Comparison of ENCODE assay signal across 10 mouse cellular contexts in genomic region chr3:96541328-96542078, GRCm38 (mm10). TPM values are rescaled to one million over a fixed set of nuclear protein-coding genes. Genes with fewer than 3 reads are reported as not detected.
DNase-seq lines count a peak whose midpoint lies in the region; ATAC-seq and TF ChIP-seq lines count a peak whose summit lies in the region.
"Had no signal": no experiment of that assay in that cellular context is flagged by ENCODE, and none has a peak within 500 bp of the region (broad histone marks: within the 10 kb centered on the region; RNA-seq: fewer than 3 reads in every experiment).

No protein-coding gene starts in this region.

- no peaks in the 10 kb centered on the region; the same call in 1 of the 2 replicates for H3K27me3 ChIP-seq in kidney, postnatal 0 days (ENCODE audit: insufficient read depth, low read length)
- peaks cover 19% of the 10 kb centered on the region; the same call in 1 of the 2 replicates for H3K27me3 ChIP-seq in kidney, embryonic 15.5 days
- H3K27me3 ChIP-seq in midbrain, embryonic 13.5 days: 0 out of 2 replicates have a peak, but pooled peaks cover 3% of the 10 kb centered on the region
- H3K27me3 ChIP-seq: stomach, embryonic 15.5 days had no signal

- no peak overlapping the region for H3K4me2 ChIP-seq in kidney, postnatal 0 days (ENCODE audit: low read length)
- H3K4me2 ChIP-seq in kidney, embryonic 15.5 days: no peak overlapping the region
- no peak overlapping the region for H3K4me2 ChIP-seq in midbrain, embryonic 13.5 days (replicated peaks)
- H3K4me2 ChIP-seq: stomach, embryonic 15.5 days had no signal

- no peak overlapping the region for H3K4me3 ChIP-seq in kidney, postnatal 0 days (replicated peaks; ENCODE audit: low read depth, low read length)
- no peak overlapping the region for H3K4me3 ChIP-seq in kidney, embryonic 15.5 days (replicated peaks)
- no peak overlapping the region for H3K4me3 ChIP-seq in midbrain, embryonic 13.5 days (replicated peaks)
- H3K4me3 ChIP-seq: stomach, embryonic 15.5 days had no signal

- no peaks in the 10 kb centered on the region for H3K9me3 ChIP-seq in kidney, postnatal 0 days (replicated peaks; ENCODE audit: low read length)
- H3K9me3 ChIP-seq in kidney, embryonic 15.5 days (replicated peaks): no peaks in the 10 kb centered on the region
- no peaks in the 10 kb centered on the region for H3K9me3 ChIP-seq in midbrain, embryonic 13.5 days
- H3K9me3 ChIP-seq: stomach, embryonic 15.5 days had no signal

- no peaks in the 10 kb centered on the region for H3K4me1 ChIP-seq in kidney, postnatal 0 days (replicated peaks; ENCODE audit: insufficient read depth, low read length)
- no peaks in the 10 kb centered on the region for H3K4me1 ChIP-seq in kidney, embryonic 15.5 days
- H3K4me1 ChIP-seq in midbrain, embryonic 13.5 days (replicated peaks): no peaks in the 10 kb centered on the region
- H3K4me1 ChIP-seq: stomach, embryonic 15.5 days had no signal

- H3K27ac ChIP-seq in kidney, postnatal 0 days: no peak overlapping the region
- H3K27ac ChIP-seq in kidney, embryonic 15.5 days: no peak overlapping the region
- no peak overlapping the region for H3K27ac ChIP-seq in midbrain, embryonic 13.5 days
- H3K27ac ChIP-seq: macrophage; stomach, embryonic 15.5 days had no signal

- peak; percentile 67 for TF ChIP-seq CTCF in kidney, postnatal 0 days (IDR thresholded peaks at IDR 0.05; ENCODE audit: low read depth)

- peak; percentile 74 for DNase-seq in kidney, postnatal 0 days (ENCODE audit: low spot score)
- DNase-seq in MN1 (ENCODE audit: low spot score): peak; percentile 34
- peak; percentile 55 for DNase-seq in embryo, embryonic 9.5 days (ENCODE audit: extremely low spot score)
- DNase-seq in frontal cortex, postnatal 36 days (ENCODE audit: low spot score in 2 of 2): no peak
- DNase-seq in right cerebral cortex, postnatal 25 days: no peak
- no peak for DNase-seq in spleen, adult 12 weeks (ENCODE audit: low spot score)

- H3K36me3 ChIP-seq in kidney, postnatal 0 days (ENCODE audit: insufficient read depth, low read length): no peaks in the 10 kb centered on the region
- no peaks in the 10 kb centered on the region for H3K36me3 ChIP-seq in kidney, embryonic 15.5 days
- no peaks in the 10 kb centered on the region for H3K36me3 ChIP-seq in midbrain, embryonic 13.5 days
- H3K36me3 ChIP-seq: stomach, embryonic 15.5 days had no signal

- 15% methylated on average over 14 of the region's 14 CpGs for WGBS in kidney, postnatal 0 days
- 20% methylated on average over 14 of the region's 14 CpGs for WGBS in kidney, embryonic 15.5 days
- 24% methylated on average over 14 of the region's 14 CpGs for WGBS in midbrain, embryonic 13.5 days

- no peak for ATAC-seq in kidney, postnatal 0 days (replicated peaks; ENCODE audit: low FRiP score, low read depth)
- no peak for ATAC-seq in kidney, embryonic 15.5 days (replicated peaks; ENCODE audit: low FRiP score)
- 0 out of 2 replicates have a peak, but pooled peaks have one; percentile 34 for ATAC-seq in midbrain, embryonic 13.5 days

- no peak overlapping the region for H3K9ac ChIP-seq in kidney, postnatal 0 days (ENCODE audit: low read depth, low read length)
- H3K9ac ChIP-seq in kidney, embryonic 15.5 days: no peak overlapping the region
- no peak overlapping the region for H3K9ac ChIP-seq in midbrain, embryonic 13.5 days (replicated peaks)
- H3K9ac ChIP-seq: stomach, embryonic 15.5 days had no signal

RNA-seq across cellular contexts. Expression of gene Txnip, which starts 16.3 kb away (rescaled TPM):
- 241 and 254 TPM in 2 replicates for polyA plus RNA-seq in kidney, postnatal 0 days (2015; fragmentation: Nextera tagmentation; extraction: Ambion mirVana)
- 144 and 153 TPM in 2 replicates for polyA plus RNA-seq in kidney, embryonic 15.5 days (2015; fragmentation: Nextera tagmentation; extraction: Ambion mirVana)
- 52.2 and 57.6 TPM in 2 replicates for polyA plus RNA-seq in midbrain, embryonic 13.5 days (2015; fragmentation: Nextera tagmentation; extraction: Ambion mirVana)

RNA-seq across cellular contexts. Expression of gene Hfe2, which starts 16.5 kb away (rescaled TPM):
- polyA plus RNA-seq in kidney, postnatal 0 days (2015; fragmentation: Nextera tagmentation; extraction: Ambion mirVana): 0.07 and 0.10 TPM in 2 replicates
- polyA plus RNA-seq in kidney, embryonic 15.5 days (2015; fragmentation: Nextera tagmentation; extraction: Ambion mirVana): 1.1 and 1.8 TPM in 2 replicates
- polyA plus RNA-seq in midbrain, embryonic 13.5 days (2015; fragmentation: Nextera tagmentation; extraction: Ambion mirVana): 0.62 and 0.76 TPM in 2 replicates
- polyA plus RNA-seq: macrophage had no signal

RNA-seq across cellular contexts. Expression of gene Gm16253, which starts 35.3 kb away (rescaled TPM):
- not detected in 2 replicates for polyA plus RNA-seq in kidney, postnatal 0 days (2015; fragmentation: Nextera tagmentation; extraction: Ambion mirVana)
- 2.1 TPM in 2 replicates for polyA plus RNA-seq in kidney, embryonic 15.5 days (2015; fragmentation: Nextera tagmentation; extraction: Ambion mirVana)
- 0.81 and 1.7 TPM in 2 replicates for polyA plus RNA-seq in midbrain, embryonic 13.5 days (2015; fragmentation: Nextera tagmentation; extraction: Ambion mirVana)
- polyA plus RNA-seq: macrophage had no signal

RNA-seq across cellular contexts. Expression of gene Polr3gl, which starts 52.5 kb away (rescaled TPM):
- 26.0 and 28.2 TPM in 2 replicates for polyA plus RNA-seq in kidney, postnatal 0 days (2015; fragmentation: Nextera tagmentation; extraction: Ambion mirVana)
- 38.1 and 39.8 TPM in 2 replicates for polyA plus RNA-seq in kidney, embryonic 15.5 days (2015; fragmentation: Nextera tagmentation; extraction: Ambion mirVana)
- 41.1 and 42.0 TPM in 2 replicates for polyA plus RNA-seq in midbrain, embryonic 13.5 days (2015; fragmentation: Nextera tagmentation; extraction: Ambion mirVana)

RNA-seq across cellular contexts. Expression of gene Ankrd34a, which starts 54.9 kb away (rescaled TPM):
- 1.2 and 1.3 TPM in 2 replicates for polyA plus RNA-seq in kidney, postnatal 0 days (2015; fragmentation: Nextera tagmentation; extraction: Ambion mirVana)
- 1.8 and 2.8 TPM in 2 replicates for polyA plus RNA-seq in kidney, embryonic 15.5 days (2015; fragmentation: Nextera tagmentation; extraction: Ambion mirVana)
- polyA plus RNA-seq in midbrain, embryonic 13.5 days (2015; fragmentation: Nextera tagmentation; extraction: Ambion mirVana): 5.3 and 6.5 TPM in 2 replicates

Comparison
In these comparisons a context has a peak if more than half of its experiments do, and no peak if none do; other contexts are left out.
1. DNase-seq: peak in kidney, postnatal 0 days (single experiment), MN1 (single experiment) and embryo, embryonic 9.5 days (single experiment); none in frontal cortex, postnatal 36 days (0 of 2), right cerebral cortex, postnatal 25 days (single experiment) and spleen, adult 12 weeks (single experiment).